Mouse (Mus musculus): ENCODE data around the gene Runx2. TPM values are rescaled to one million over a fixed set of nuclear protein-coding genes. Genes with fewer than 3 reads are reported as not detected.

The Runx2 gene
- polyA plus RNA-seq, 1 experiment from 2014 or later: 0.25 TPM

GRCm38 (mm10) chr17:44528617-44529016 lies 286.0 kb downstream of the Runx2 start:
- Histone ChIP-seq H3K27me3 (ENCODE audit: control insufficient read depth, insufficient read depth, low read length) (no peaks in the 10 kb centered on the region), H3K4me3 (ENCODE audit: low read length) (no peak overlapping the region), H3K4me2 (ENCODE audit: low read depth, low read length) (no peak overlapping the region), H3K4me1 (ENCODE audit: control insufficient read depth, insufficient read depth, low read length) (no peaks in the 10 kb centered on the region; the same call in 1 of the 2 replicates), H3K9me3 (replicated peaks; ENCODE audit: control insufficient read depth, low read length) (no peaks in the 10 kb centered on the region), H3K27ac (ENCODE audit: low read length) (no peak overlapping the region), H3K9ac (ENCODE audit: low read length) (no peak overlapping the region), H3K36me3 (ENCODE audit: control insufficient read depth, insufficient read depth) (no peaks in the 10 kb centered on the region)
- no peak for ATAC-seq (replicated peaks; ENCODE audit: extremely low read depth, insufficient read depth, low FRiP score)
- 36% methylated on average over 4 of the region's 4 CpGs for WGBS

GRCm38 (mm10) chr17:44524146-44524545 lies 290.5 kb downstream of the Runx2 start:
- H3K36me3 ChIP-seq (ENCODE audit: control insufficient read depth, insufficient read depth): no peaks in the 10 kb centered on the region
- H3K9ac ChIP-seq (ENCODE audit: low read length): no peak overlapping the region
- no peak overlapping the region for H3K27ac ChIP-seq (ENCODE audit: low read length)
- no peaks in the 10 kb centered on the region for H3K27me3 ChIP-seq (ENCODE audit: control insufficient read depth, insufficient read depth, low read length)
- H3K4me1 ChIP-seq (ENCODE audit: control insufficient read depth, insufficient read depth, low read length): no peaks in the 10 kb centered on the region; the same call in 1 of the 2 replicates
- H3K9me3 ChIP-seq (replicated peaks; ENCODE audit: control insufficient read depth, low read length): no peaks in the 10 kb centered on the region
- ATAC-seq (replicated peaks; ENCODE audit: extremely low read depth, insufficient read depth, low FRiP score): no peak
- H3K4me2 ChIP-seq (ENCODE audit: low read depth, low read length): no peak overlapping the region
- no peak overlapping the region for H3K4me3 ChIP-seq (ENCODE audit: low read length)
- 70% methylated on average over 1 of the region's 1 CpGs for WGBS

- Histone ChIP-seq H3K9ac (ENCODE audit: low read length) (no peak overlapping the region), H3K4me1 (ENCODE audit: control insufficient read depth, insufficient read depth, low read length) (no peaks in the 10 kb centered on the region), H3K9me3 (replicated peaks; ENCODE audit: control insufficient read depth, low read length) (peaks cover 3% of the 10 kb centered on the region; the same call in 1 of the 2 replicates), H3K4me2 (ENCODE audit: low read depth, low read length) (no peak overlapping the region), H3K36me3 (ENCODE audit: control insufficient read depth, insufficient read depth) (no peaks in the 10 kb centered on the region), H3K4me3 (ENCODE audit: low read length) (no peak overlapping the region), H3K27ac (ENCODE audit: low read length) (no peak overlapping the region), H3K27me3 (ENCODE audit: control insufficient read depth, insufficient read depth, low read length) (no peaks in the 10 kb centered on the region)
- WGBS: 60% methylated on average over 5 of the region's 5 CpGs
- no peak for ATAC-seq (replicated peaks; ENCODE audit: extremely low read depth, insufficient read depth, low FRiP score)
Measured at GRCm38 (mm10) chr17:44522906-44523305, 291.7 kb downstream of the Runx2 start.

- Histone ChIP-seq H3K9ac (ENCODE audit: low read length) (no peak overlapping the region), H3K27me3 (ENCODE audit: control insufficient read depth, insufficient read depth, low read length) (no peaks in the 10 kb centered on the region), H3K4me3 (ENCODE audit: low read length) (no peak overlapping the region), H3K36me3 (ENCODE audit: control insufficient read depth, insufficient read depth) (no peaks in the 10 kb centered on the region), H3K9me3 (replicated peaks; ENCODE audit: control insufficient read depth, low read length) (peaks cover 4% of the 10 kb centered on the region; the same call in 1 of the 2 replicates), H3K4me2 (ENCODE audit: low read depth, low read length) (no peak overlapping the region), H3K4me1 (ENCODE audit: control insufficient read depth, insufficient read depth, low read length) (no peaks in the 10 kb centered on the region), H3K27ac (ENCODE audit: low read length) (no peak overlapping the region)
- 81% methylated on average over 11 of the region's 11 CpGs for whole genome bisulfite sequencing
- no peak for ATAC-seq (replicated peaks; ENCODE audit: extremely low read depth, insufficient read depth, low FRiP score)
Measured at GRCm38 (mm10) chr17:44520122-44521075, 294.2 kb downstream of the Runx2 start.

- no peaks in the 10 kb centered on the region for H3K36me3 ChIP-seq (ENCODE audit: control insufficient read depth, insufficient read depth)
- WGBS: 79% methylated on average over 3 of the region's 3 CpGs
- no peak overlapping the region for H3K9ac ChIP-seq (ENCODE audit: low read length)
- no peak overlapping the region for H3K4me3 ChIP-seq (ENCODE audit: low read length)
- ATAC-seq (replicated peaks; ENCODE audit: extremely low read depth, insufficient read depth, low FRiP score): no peak
- H3K4me2 ChIP-seq (ENCODE audit: low read depth, low read length): no peak overlapping the region
- H3K27me3 ChIP-seq (ENCODE audit: control insufficient read depth, insufficient read depth, low read length): no peaks in the 10 kb centered on the region
- peaks cover 4% of the 10 kb centered on the region; the same call in 1 of the 2 replicates for H3K9me3 ChIP-seq (replicated peaks; ENCODE audit: control insufficient read depth, low read length)
- no peaks in the 10 kb centered on the region for H3K4me1 ChIP-seq (ENCODE audit: control insufficient read depth, insufficient read depth, low read length)
- no peak overlapping the region for H3K27ac ChIP-seq (ENCODE audit: low read length)
Measured at GRCm38 (mm10) chr17:44519356-44519755, 295.2 kb downstream of the Runx2 start.

- Histone ChIP-seq H3K4me3 (ENCODE audit: low read length) (no peak overlapping the region), H3K9ac (ENCODE audit: low read length) (no peak overlapping the region), H3K27me3 (ENCODE audit: control insufficient read depth, insufficient read depth, low read length) (no peaks in the 10 kb centered on the region), H3K4me2 (ENCODE audit: low read depth, low read length) (no peak overlapping the region), H3K36me3 (ENCODE audit: control insufficient read depth, insufficient read depth) (no peaks in the 10 kb centered on the region), H3K9me3 (replicated peaks; ENCODE audit: control insufficient read depth, low read length) (peaks cover 4% of the 10 kb centered on the region; the same call in 1 of the 2 replicates), H3K4me1 (ENCODE audit: control insufficient read depth, insufficient read depth, low read length) (no peaks in the 10 kb centered on the region), H3K27ac (ENCODE audit: low read length) (no peak overlapping the region)
- no peak for ATAC-seq (replicated peaks; ENCODE audit: extremely low read depth, insufficient read depth, low FRiP score)
- 88% methylated on average over 6 of the region's 6 CpGs for WGBS
Measured at GRCm38 (mm10) chr17:44518156-44518555, 296.4 kb downstream of the Runx2 start.

GRCm38 (mm10) chr17:44508198-44508715 lies 306.3 kb downstream of the Runx2 start:
- ATAC-seq (replicated peaks; ENCODE audit: extremely low read depth, insufficient read depth, low FRiP score): no peak
- no peaks in the 10 kb centered on the region for H3K9me3 ChIP-seq (replicated peaks; ENCODE audit: control insufficient read depth, low read length)
- 49% methylated on average over 7 of the region's 7 CpGs for WGBS

GRCm38 (mm10) chr17:44507741-44508140 lies 306.9 kb downstream of the Runx2 start:
- H3K9me3 ChIP-seq (replicated peaks; ENCODE audit: control insufficient read depth, low read length): no peaks in the 10 kb centered on the region
- 77% methylated on average over 3 of the region's 3 CpGs for WGBS
- no peak overlapping the region for H3K9ac ChIP-seq (ENCODE audit: low read length)
- no peak overlapping the region for H3K27ac ChIP-seq (ENCODE audit: low read length)
- H3K36me3 ChIP-seq (ENCODE audit: control insufficient read depth, insufficient read depth): no peaks in the 10 kb centered on the region
- ATAC-seq (replicated peaks; ENCODE audit: extremely low read depth, insufficient read depth, low FRiP score): no peak
- H3K27me3 ChIP-seq (ENCODE audit: control insufficient read depth, insufficient read depth, low read length): no peaks in the 10 kb centered on the region
- H3K4me3 ChIP-seq (ENCODE audit: low read length): no peak overlapping the region
- no peaks in the 10 kb centered on the region for H3K4me1 ChIP-seq (ENCODE audit: control insufficient read depth, insufficient read depth, low read length)
- no peak overlapping the region for H3K4me2 ChIP-seq (ENCODE audit: low read depth, low read length)

More at GRCm38 (mm10) chr17:44508198-44508715, 306.3 kb downstream of the Runx2 start:
- Histone ChIP-seq H3K4me1 (ENCODE audit: control insufficient read depth, insufficient read depth, low read length) (no peaks in the 10 kb centered on the region), H3K4me2 (ENCODE audit: low read depth, low read length) (no peak overlapping the region), H3K36me3 (ENCODE audit: control insufficient read depth, insufficient read depth) (no peaks in the 10 kb centered on the region), H3K27ac (ENCODE audit: low read length) (no peak overlapping the region), H3K9ac (ENCODE audit: low read length) (no peak overlapping the region), H3K27me3 (ENCODE audit: control insufficient read depth, insufficient read depth, low read length) (no peaks in the 10 kb centered on the region), H3K4me3 (ENCODE audit: low read length) (no peak overlapping the region)

GRCm38 (mm10) chr17:44506524-44506923 lies 308.1 kb downstream of the Runx2 start:
- WGBS: 77% methylated on average over 3 of the region's 3 CpGs
- Histone ChIP-seq H3K27ac (ENCODE audit: low read length) (no peak overlapping the region), H3K9me3 (replicated peaks; ENCODE audit: control insufficient read depth, low read length) (no peaks in the 10 kb centered on the region), H3K27me3 (ENCODE audit: control insufficient read depth, insufficient read depth, low read length) (no peaks in the 10 kb centered on the region), H3K9ac (ENCODE audit: low read length) (no peak overlapping the region), H3K4me3 (ENCODE audit: low read length) (no peak overlapping the region), H3K36me3 (ENCODE audit: control insufficient read depth, insufficient read depth) (no peaks in the 10 kb centered on the region), H3K4me2 (ENCODE audit: low read depth, low read length) (no peak overlapping the region), H3K4me1 (ENCODE audit: control insufficient read depth, insufficient read depth, low read length) (no peaks in the 10 kb centered on the region)
- no peak for ATAC-seq (replicated peaks; ENCODE audit: extremely low read depth, insufficient read depth, low FRiP score)
